Mouse (Mus musculus): ENCODE data around the gene Olfr92.

Olfr92 gene

DNA sequence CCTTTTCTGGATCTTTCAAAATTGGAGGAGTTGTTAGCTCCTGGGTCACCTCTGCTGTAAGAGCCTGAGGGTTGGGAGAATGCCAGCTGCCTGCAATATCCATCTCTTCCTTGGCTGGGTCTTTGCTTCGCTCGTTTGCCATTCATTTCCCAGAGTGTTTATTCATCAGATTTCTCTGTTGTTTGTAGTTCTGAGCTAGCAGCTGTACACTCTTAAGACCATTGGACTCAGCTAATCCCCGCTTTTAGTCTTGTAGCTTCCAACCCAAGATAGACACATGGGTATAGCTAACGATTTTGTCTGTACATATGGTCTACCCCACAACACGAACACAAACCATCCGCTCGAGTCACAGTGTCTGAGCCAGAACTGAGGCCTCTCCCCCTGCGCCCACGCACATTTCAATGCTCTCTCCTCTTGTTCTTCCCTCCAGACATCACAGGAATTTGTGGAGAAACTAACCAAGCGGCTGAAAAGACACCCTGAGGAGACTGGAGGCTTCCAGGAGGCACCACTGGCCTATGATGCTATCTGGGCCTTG is 57.7 kb downstream of the Olfr92 start:
- DNase-seq (ENCODE audit: low spot score) = no peak

DNA sequence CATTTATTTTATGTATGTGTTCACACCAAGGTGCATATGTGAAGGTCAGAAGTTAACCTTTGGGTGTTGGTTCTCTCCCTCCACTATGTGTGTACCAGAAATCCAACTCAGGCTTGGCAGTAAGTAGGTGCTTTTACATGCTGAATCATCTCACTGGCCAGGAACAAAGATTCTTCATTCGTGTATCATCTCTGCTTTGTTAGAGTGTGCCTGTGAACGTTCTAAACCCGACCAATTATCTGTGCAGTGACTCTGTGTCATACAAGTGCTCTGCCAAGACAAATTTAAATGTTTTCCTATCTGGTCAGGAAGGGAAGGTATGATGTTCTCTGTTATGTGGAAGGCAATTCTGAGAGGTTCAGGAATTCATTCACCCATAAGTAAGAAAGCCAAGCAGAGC is 58.5 kb downstream of the Olfr92 start:
- DNase-seq (ENCODE audit: low spot score) = no peak
